Comparison of ENCODE assay signal across 8 mouse cellular contexts in the genomic region with DNA sequence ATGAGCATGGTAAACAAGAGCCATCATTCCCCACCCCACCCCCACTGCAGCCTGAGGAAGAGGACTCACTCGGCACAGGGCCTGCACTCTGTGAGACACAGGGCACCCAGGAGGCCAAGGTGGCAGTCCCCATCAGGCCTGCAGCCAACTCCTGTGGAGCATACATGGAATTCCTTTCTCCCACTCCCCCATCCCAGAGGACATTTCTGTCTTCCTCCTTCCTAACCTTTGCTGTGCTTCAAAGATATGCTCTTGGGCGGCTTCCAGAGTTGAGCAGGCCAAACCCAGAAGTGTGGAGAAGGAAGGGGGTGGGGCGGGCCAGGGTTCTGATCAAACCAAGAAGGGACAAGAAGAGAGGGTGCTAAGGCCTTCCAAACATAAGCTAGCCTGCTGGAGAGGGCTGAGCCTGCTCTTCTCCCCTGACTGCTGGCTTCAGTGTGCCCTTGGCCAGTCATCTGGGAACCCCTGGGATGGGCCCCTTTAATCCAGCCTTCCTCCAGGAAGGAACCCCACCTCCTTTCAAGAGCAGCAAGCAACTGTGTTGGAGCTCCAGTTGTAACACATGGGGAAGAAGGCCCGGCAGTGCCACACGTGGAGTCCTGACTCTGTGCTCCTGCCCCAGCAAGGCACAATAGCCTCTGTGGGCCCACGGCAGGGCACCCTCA. TPM values are rescaled to one million over a fixed set of nuclear protein-coding genes. Genes with fewer than 3 reads are reported as not detected.
DNase-seq lines count a peak whose midpoint lies in the region.

No protein-coding gene starts in this region.

- H3K4me3 ChIP-seq in brown adipose tissue, adult 24 weeks (ENCODE audit: insufficient read depth, low read depth, low read length), result no peak overlapping the region

- H3K27ac ChIP-seq in brown adipose tissue, adult 24 weeks (replicated peaks; ENCODE audit: low read depth, low read length), result 0 out of 2 replicates have a peak overlapping the region, but pooled peaks have one; percentile 5

- intact Hi-C loops in heart, postnatal 14 days (cut with DNase I), result no loop called here

- peaks cover 47% of the 10 kb centered on the region for H3K4me1 ChIP-seq in brown adipose tissue, adult 24 weeks (ENCODE audit: control insufficient read depth, insufficient read depth, insufficient read length, low read length)

- DNase-seq in adrenal gland, adult 2 months, result peak; percentile 81
- DNase-seq in adrenal gland, postnatal 4 days (ENCODE audit: low spot score in 2 of 2), result no peak
- DNase-seq in heart, postnatal 14 days, result peak; percentile 53 to 72
- peak; percentile 85 to 92 for DNase-seq in kidney, postnatal 4 days
- peak; percentile 46 for DNase-seq in mesoderm, embryonic 11.5 days (ENCODE audit: low read depth, low spot score)
- DNase-seq in thymus, adult 18-20 months, result no peak
- no peak for DNase-seq in gastrocnemius, adult 8-10 months (ENCODE audit: low spot score in 2 of 2)

RNA-seq across cellular contexts. Expression of gene 4930404H24Rik, which starts 55.8 kb away (rescaled TPM):
- not detected for total RNA-seq in adrenal gland, adult 2 months (2021)
- polyA plus RNA-seq in adrenal gland, adult 2 months (2012; rRNA removed), result not detected in 2 replicates
- total RNA-seq in adrenal gland, postnatal 4 days (2021), result not detected
- polyA plus RNA-seq in brown adipose tissue, adult 24 weeks (2012; ENCODE audit: insufficient read depth, insufficient read length, missing spikeins), result not detected in 2 replicates
- not detected for total RNA-seq in heart, postnatal 14 days (2021)
- not detected for total RNA-seq in gastrocnemius, adult 8-10 months (2022)

Comparison
In these comparisons a context has a peak if more than half of its experiments do, and no peak if none do; other contexts are left out.
1. DNase-seq: peak in adrenal gland, adult 2 months (single experiment), heart, postnatal 14 days (2 of 2), kidney, postnatal 4 days (2 of 2) and mesoderm, embryonic 11.5 days (single experiment); none in adrenal gland, postnatal 4 days (0 of 2), thymus, adult 18-20 months (0 of 2) and gastrocnemius, adult 8-10 months (0 of 2).